Mouse (Mus musculus) kidney, postnatal 4 days (tissue): ENCODE results near the gene Pdcl3.
A peak's percentile ranks its signal among the peaks of the same experiment; 100 is the strongest.
"Not testable (repeated sequence)": the region's sequence is repeated elsewhere in the genome, so short reads cannot be mapped to it uniquely, and the experiment has no call there.

Experiments used
- DNase-seq, 2 experiments: peaks; one replicate each; pipeline ENCODE4 v3.0.0; 2021; ENCODE audit warnings: mixed read lengths in 2 of 2

The Pdcl3 gene

DNA sequence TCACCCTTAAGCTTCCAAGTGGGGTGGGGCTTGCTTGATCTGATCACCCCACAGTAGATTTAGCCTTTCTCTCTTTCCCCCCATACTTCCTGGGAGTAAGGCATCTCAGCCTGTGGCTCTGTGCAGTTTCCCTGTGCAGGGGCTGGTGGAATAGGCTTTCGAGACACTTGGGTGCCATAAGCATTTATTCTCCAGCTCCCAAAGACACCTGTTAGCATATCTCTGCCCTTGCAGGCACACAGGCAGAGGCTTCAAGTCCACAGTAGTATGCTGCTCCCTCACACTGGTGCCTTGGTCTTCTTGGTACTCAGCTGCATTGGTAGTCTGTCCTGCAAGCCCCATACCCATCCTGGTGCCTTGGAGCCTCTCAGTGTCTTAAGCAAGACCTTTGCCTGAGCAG lies 40.4 kb downstream of the Pdcl3 start:
- DNase-seq, result no peak

DNA sequence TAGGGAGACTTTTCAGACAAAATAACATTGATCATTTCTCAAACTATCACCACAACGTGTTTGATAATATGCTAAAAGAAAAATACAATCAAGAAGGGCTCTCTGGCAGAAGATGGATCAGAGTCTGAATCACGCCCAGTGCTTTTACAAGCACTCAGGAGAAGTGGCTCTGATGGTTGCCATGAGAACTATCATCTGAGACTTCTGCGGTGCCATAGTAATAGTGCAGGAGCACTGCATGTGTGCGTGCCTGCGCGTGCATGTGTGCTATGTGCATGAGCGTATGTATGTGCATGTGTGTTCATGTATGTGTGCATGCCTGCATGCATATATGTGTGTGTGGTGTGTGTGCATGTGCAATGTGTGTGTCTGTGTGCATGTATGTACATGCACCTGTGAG lies 43.8 kb downstream of the Pdcl3 start:
- DNase-seq, result no peak

DNA sequence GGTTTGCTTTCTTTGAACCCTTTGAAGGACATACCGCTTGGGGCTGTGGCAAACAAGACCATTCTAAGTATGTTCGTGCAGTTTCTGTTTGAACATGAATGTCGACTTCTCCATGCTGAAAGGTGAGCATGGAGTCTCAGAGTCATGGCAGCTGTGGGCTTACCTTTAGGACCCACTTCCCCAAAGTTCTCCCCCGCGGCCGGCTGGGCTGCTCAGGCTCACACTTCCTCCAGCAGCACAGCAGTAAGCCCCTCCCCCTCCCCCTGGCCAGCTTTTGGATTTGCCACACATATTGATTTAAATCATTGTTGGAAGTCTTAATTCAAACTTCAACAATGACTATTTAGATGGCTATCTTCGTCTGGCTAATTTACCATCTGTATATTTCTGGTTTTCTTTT lies 44.7 kb downstream of the Pdcl3 start:
- DNase-seq, result peak; percentile 11 to 22

DNA sequence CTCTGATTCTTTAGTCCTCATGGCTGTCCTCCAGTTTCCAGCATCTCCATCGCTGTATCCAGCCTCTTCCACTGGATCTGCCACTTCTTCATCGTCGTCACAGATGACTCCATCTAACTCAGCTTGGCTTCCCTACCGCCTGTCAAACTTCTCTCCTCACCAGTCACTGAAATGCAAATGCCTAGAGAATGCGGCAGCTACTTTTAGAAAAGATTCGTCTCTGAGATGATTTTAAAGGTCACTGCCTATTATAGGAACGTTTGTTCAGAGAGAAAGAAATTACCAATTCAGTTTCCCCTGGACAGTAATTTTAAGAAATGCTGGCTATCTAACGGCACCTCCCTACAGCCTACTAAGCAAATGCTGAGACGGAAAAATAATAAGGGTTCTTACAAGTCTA lies 50.4 kb downstream of the Pdcl3 start:
- DNase-seq, result no peak

DNA sequence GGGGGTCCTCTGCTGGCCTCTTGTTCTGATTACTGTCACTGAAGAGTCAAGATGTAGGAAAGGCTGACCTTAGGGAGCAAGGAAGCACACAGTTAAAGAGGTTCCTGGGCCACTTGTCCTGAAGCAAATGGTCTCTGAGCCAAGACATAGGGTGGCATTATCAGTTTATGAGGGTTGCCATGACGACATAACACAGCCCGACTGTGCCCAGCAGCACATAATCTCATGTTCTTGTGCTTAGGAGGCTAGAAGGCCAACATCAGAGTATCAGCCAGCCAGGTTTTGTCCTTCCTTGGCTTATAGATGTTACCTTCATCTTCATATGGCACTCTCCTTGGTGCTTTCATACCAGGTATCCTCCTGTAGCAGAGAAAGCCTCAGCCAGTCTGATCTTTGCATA lies 56.8 kb downstream of the Pdcl3 start:
- DNase-seq, result no peak

DNA sequence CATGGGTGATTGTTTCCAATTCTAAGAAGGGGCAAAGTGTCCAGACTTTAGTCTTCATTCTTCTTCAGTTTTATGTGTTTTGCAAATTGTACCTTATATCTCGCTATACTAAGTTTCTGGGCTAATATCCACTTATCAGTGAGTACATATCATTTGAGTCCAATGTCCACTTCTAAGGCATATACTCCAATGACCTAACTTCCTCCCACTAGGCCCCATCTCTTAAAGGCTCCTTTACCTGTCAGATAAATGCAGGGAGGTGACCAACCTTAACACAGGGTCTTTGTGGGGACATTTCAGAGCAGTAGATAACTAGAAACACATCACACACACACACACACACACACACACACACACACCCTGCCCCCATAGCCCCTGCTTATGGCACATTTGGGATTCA lies 59.0 kb downstream of the Pdcl3 start:
- DNase-seq, result not testable (repeated sequence)

DNA sequence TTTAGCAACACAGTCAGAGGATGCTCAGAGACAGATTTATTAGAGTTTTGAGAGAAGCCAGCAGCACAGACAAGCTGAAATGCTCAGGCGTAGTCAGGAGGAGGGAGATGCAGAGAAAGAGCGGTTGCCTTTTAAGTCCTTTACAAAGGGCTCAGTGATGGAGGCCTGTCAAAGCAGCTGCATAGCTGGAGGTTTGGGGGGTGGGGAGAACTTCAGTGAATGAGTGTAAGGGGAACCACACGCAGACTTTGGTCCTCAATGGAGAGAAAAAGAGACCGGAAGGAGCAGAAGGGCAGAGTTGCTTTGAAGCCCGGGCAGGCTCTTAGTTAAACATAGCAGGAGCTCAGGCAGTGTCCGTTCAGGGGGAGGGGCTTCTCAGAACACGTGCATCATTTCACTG lies 61.3 kb downstream of the Pdcl3 start:
- DNase-seq, result peak in 1 of 2 experiments; percentile 15
